19 mouse cellular contexts compared by ENCODE assay signal in genomic region chr3:85397816-85398482, GRCm38 (mm10).
"Had no signal": no experiment of that assay in that cellular context is flagged by ENCODE, and none has a peak within 500 bp of the region (broad histone marks: within the 10 kb centered on the region; RNA-seq: fewer than 3 reads in every experiment).

No protein-coding gene starts in this region.

- DNase-seq: kidney, postnatal 14 days; kidney, postnatal 4 days; liver, postnatal 0 days; lung, embryonic 14.5 days; right cerebral cortex, adult 18-20 months; right cerebral cortex, postnatal 14 days; right cerebral cortex, postnatal 4 days; thymus, postnatal 25 days had no signal

- H3K4me3 ChIP-seq: limb, embryonic 12.5 days; limb, embryonic 15.5 days; midbrain, embryonic 12.5 days; midbrain, embryonic 15.5 days; neural tube, embryonic 12.5 days; neural tube, embryonic 15.5 days; stomach, embryonic 15.5 days had no signal

- H3K36me3 ChIP-seq: limb, embryonic 12.5 days; limb, embryonic 15.5 days; midbrain, embryonic 12.5 days; midbrain, embryonic 15.5 days; neural tube, embryonic 12.5 days; neural tube, embryonic 15.5 days; stomach, embryonic 15.5 days had no signal

- H3K4me1 ChIP-seq: limb, embryonic 12.5 days; limb, embryonic 15.5 days; midbrain, embryonic 12.5 days; midbrain, embryonic 15.5 days; neural tube, embryonic 12.5 days; neural tube, embryonic 15.5 days; stomach, embryonic 15.5 days had no signal

- H3K27me3 ChIP-seq: limb, embryonic 12.5 days; limb, embryonic 15.5 days; midbrain, embryonic 12.5 days; midbrain, embryonic 15.5 days; neural tube, embryonic 12.5 days; neural tube, embryonic 15.5 days; stomach, embryonic 15.5 days had no signal

- H3K4me2 ChIP-seq: limb, embryonic 12.5 days; limb, embryonic 15.5 days; liver, embryonic 11.5 days; lung, embryonic 14.5 days; midbrain, embryonic 12.5 days; midbrain, embryonic 15.5 days; neural tube, embryonic 12.5 days; neural tube, embryonic 15.5 days; stomach, embryonic 15.5 days had no signal

- H3K9ac ChIP-seq: limb, embryonic 12.5 days; limb, embryonic 15.5 days; liver, embryonic 14.5 days; liver, postnatal 0 days; lung, embryonic 14.5 days; midbrain, embryonic 12.5 days; midbrain, embryonic 15.5 days; neural tube, embryonic 12.5 days; neural tube, embryonic 15.5 days; stomach, embryonic 15.5 days had no signal

- H3K9me3 ChIP-seq: neural tube, embryonic 15.5 days had no signal

- H3K27ac ChIP-seq: limb, embryonic 12.5 days; limb, embryonic 15.5 days; liver, embryonic 14.5 days; macrophage; midbrain, embryonic 12.5 days; midbrain, embryonic 15.5 days; neural tube, embryonic 12.5 days; neural tube, embryonic 15.5 days; stomach, embryonic 15.5 days had no signal

- ATAC-seq: liver, postnatal 0 days; lung, postnatal 0 days; midbrain, embryonic 15.5 days had no signal
